Mouse (Mus musculus): ENCODE data around the gene Zmynd15. TPM values are rescaled to one million over a fixed set of nuclear protein-coding genes. Genes with fewer than 3 reads are reported as not detected.

Gene Zmynd15
- polyA plus RNA-seq, 1 experiment from 2014 or later = 0.27 TPM

DNA sequence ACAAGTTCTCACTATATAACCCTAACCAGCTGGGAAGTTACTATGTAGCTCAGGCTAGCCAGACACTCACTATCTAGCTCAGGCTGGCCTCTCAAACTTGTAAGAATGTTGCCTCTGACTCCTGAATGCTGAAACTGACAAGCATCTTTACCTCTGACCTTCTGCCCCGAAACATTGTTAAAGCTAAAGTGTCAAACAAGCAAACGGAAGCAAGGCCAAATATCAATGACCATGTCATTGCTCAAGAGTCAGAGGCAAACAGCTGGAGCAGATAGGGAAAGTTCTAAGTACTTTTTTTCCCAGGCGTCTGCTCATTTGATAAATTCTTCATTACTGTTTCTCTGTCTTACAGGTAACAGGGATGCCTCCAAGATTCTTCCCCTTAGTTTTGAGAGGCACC, 42.8 kb downstream of the Zmynd15 start:
- Histone ChIP-seq H3K4me1 (replicated peaks; ENCODE audit: control insufficient read depth, insufficient read depth, low read length) (no peaks in the 10 kb centered on the region), H3K36me3 (ENCODE audit: control insufficient read depth, insufficient read depth, low read length) (no peaks in the 10 kb centered on the region), H3K27ac (ENCODE audit: low read depth, low read length) (no peak overlapping the region), H3K4me2 (ENCODE audit: low read depth, low read length, severe bottlenecking) (no peak overlapping the region), H3K9me3 (ENCODE audit: control insufficient read depth, low read length) (no peaks in the 10 kb centered on the region), H3K4me3 (ENCODE audit: low read depth, low read length) (no peak overlapping the region), H3K27me3 (ENCODE audit: control insufficient read depth, insufficient read depth, low read length) (no peaks in the 10 kb centered on the region), H3K9ac (ENCODE audit: low read length) (no peak overlapping the region)
- WGBS = 82% methylated on average over 3 of the region's 3 CpGs
- ATAC-seq (replicated peaks; ENCODE audit: low FRiP score) = no peak
- no peak for DNase-seq (ENCODE audit: low spot score)

DNA sequence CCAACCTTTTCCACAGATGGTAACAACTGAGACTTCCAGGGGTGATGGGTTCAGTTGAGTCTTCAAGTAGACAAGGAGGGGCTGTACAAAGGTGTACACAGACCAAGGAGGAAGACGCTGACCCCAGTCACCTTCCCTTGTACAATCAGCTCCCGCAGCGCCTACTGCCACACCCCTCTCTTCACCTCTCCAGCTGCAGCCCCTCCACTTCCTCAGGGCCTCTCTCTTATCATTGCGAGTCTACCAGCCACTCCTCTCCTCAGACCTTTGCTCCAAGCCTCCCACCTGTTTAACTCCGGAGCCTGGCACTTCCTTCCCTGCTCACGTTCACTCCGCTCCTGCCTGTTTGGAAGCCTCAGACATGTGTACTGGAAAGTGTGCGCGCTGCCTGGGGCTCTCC, 45.7 kb downstream of the Zmynd15 start, which contains the start of gene Tm4sf5:
Gene Tm4sf5 (plus strand): TSS at position 275 of the 400 bp plus-strand sequence.
- WGBS = 77% methylated on average over 9 of the region's 9 CpGs
- no peak within 1 kb of the TSS for H3K4me3 ChIP-seq (ENCODE audit: low read depth, low read length)
- no peaks in the 10 kb centered on the region for H3K9me3 ChIP-seq (ENCODE audit: control insufficient read depth, low read length)
- no peak for DNase-seq (ENCODE audit: low spot score)
- no peak within 1 kb of the TSS for H3K4me2 ChIP-seq (ENCODE audit: low read depth, low read length, severe bottlenecking)
- no peak for ATAC-seq (replicated peaks; ENCODE audit: low FRiP score)
- no peaks in the 10 kb centered on the region for H3K36me3 ChIP-seq (ENCODE audit: control insufficient read depth, insufficient read depth, low read length)
- H3K9ac ChIP-seq (ENCODE audit: low read length) = no peak within 1 kb of the TSS
- no peaks in the 10 kb centered on the region for H3K4me1 ChIP-seq (replicated peaks; ENCODE audit: control insufficient read depth, insufficient read depth, low read length)
- no peak within 1 kb of the TSS for H3K27ac ChIP-seq (ENCODE audit: low read depth, low read length)
- H3K27me3 ChIP-seq (ENCODE audit: control insufficient read depth, insufficient read depth, low read length) = no peaks in the 10 kb centered on the region

DNA sequence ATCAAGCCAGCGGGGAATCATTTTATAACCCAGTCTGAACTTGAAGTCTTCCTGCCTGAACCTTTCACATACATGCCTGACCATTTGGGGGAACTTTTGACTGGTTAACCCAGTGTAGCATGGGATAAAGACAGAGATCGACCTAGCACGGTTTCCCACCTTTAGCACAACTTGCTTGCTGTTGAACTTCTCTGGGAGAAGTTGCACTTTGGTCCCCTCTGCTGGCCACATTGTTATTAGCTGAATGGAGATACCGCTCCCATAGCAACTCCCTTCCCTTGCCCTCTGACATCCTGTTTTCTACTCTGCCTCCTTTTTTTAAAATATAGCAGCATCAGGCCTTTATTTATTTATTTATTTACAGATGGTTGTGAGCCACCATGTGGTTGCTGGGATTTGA, 47.2 kb downstream of the Zmynd15 start:
- DNase-seq (ENCODE audit: low spot score) (peak; percentile 63), ATAC-seq (replicated peaks; ENCODE audit: low FRiP score) (no peak)
- Histone ChIP-seq H3K4me1 (replicated peaks; ENCODE audit: control insufficient read depth, insufficient read depth, low read length) (no peaks in the 10 kb centered on the region), H3K4me2 (ENCODE audit: low read depth, low read length, severe bottlenecking) (no peak overlapping the region), H3K27ac (ENCODE audit: low read depth, low read length) (no peak overlapping the region), H3K9ac (ENCODE audit: low read length) (no peak overlapping the region), H3K4me3 (ENCODE audit: low read depth, low read length) (no peak overlapping the region), H3K36me3 (ENCODE audit: control insufficient read depth, insufficient read depth, low read length) (no peaks in the 10 kb centered on the region), H3K27me3 (ENCODE audit: control insufficient read depth, insufficient read depth, low read length) (no peaks in the 10 kb centered on the region), H3K9me3 (ENCODE audit: control insufficient read depth, low read length) (no peaks in the 10 kb centered on the region)
- WGBS = 29% methylated on average over 4 of the region's 4 CpGs

GRCm38 (mm10) chr11:70506962-70507515, 47.8 kb downstream of the Zmynd15 start:
- Histone ChIP-seq H3K9me3 (ENCODE audit: control insufficient read depth, low read length) (no peaks in the 10 kb centered on the region), H3K4me2 (ENCODE audit: low read depth, low read length, severe bottlenecking) (no peak overlapping the region), H3K9ac (ENCODE audit: low read length) (no peak overlapping the region), H3K27me3 (ENCODE audit: control insufficient read depth, insufficient read depth, low read length) (no peaks in the 10 kb centered on the region), H3K27ac (ENCODE audit: low read depth, low read length) (no peak overlapping the region), H3K36me3 (ENCODE audit: control insufficient read depth, insufficient read depth, low read length) (no peaks in the 10 kb centered on the region), H3K4me3 (ENCODE audit: low read depth, low read length) (no peak overlapping the region), H3K4me1 (replicated peaks; ENCODE audit: control insufficient read depth, insufficient read depth, low read length) (no peaks in the 10 kb centered on the region)
- DNase-seq (ENCODE audit: low spot score) (no peak), ATAC-seq (replicated peaks; ENCODE audit: low FRiP score) (no peak)
- 81% methylated on average over 7 of the region's 7 CpGs for WGBS

DNA sequence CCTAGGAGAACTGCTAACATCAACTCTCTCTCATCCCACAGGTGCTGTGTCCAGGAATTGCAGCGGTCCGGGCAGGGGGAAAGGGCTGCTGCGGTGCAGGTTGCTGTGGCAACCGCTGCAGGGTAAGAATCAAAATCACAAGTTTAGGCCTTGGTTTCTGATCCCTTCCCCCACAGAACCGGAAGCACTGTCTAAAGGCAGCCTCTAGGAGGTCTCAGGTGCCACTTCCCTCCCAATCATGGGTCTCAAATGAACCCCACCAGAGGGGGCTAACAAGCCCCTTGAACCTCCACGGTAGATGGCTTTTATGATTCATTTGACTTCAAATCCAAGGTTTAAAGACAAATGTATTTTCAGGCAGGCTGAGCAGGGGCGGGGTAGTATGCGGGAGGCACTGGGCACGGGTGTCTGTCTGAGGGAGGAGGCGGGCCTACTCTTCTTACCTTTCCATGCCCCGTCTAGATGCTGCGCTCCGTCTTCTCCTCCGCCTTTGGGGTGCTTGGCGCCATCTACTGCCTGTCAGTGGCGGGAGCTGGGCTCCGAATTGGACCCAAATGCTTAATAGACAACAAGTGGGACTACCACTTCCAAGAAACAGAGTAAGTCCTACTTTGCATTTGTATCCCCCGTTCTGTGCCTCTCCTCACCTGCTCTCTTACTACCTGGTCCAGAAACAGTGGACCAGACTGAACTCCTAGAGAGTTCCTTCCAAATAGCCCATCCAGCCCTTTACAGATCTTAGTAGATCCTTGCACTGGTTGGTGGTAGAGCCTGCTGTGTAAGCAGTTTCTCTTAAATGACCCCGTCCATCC, 50.7 kb downstream of the Zmynd15 start:
- H3K4me3 ChIP-seq (ENCODE audit: low read depth, low read length) = 0 out of 2 replicates have a peak overlapping the region, but pooled peaks have one; percentile 9
- H3K4me2 ChIP-seq (ENCODE audit: low read depth, low read length, severe bottlenecking) = peak overlapping the region; percentile 31
- H3K36me3 ChIP-seq (ENCODE audit: control insufficient read depth, insufficient read depth, low read length) = no peaks in the 10 kb centered on the region
- H3K9me3 ChIP-seq (ENCODE audit: control insufficient read depth, low read length) = no peaks in the 10 kb centered on the region
- no peaks in the 10 kb centered on the region for H3K4me1 ChIP-seq (replicated peaks; ENCODE audit: control insufficient read depth, insufficient read depth, low read length)
- ATAC-seq (replicated peaks; ENCODE audit: low FRiP score) (no peak), DNase-seq (ENCODE audit: low spot score) (peak; percentile 74)
- WGBS = 9% methylated on average over 19 of the region's 19 CpGs
- no peak overlapping the region for H3K27ac ChIP-seq (ENCODE audit: low read depth, low read length)
- 0 out of 2 replicates have a peak overlapping the region, but pooled peaks have one; percentile 12 for H3K9ac ChIP-seq (ENCODE audit: low read length)
- H3K27me3 ChIP-seq (ENCODE audit: control insufficient read depth, insufficient read depth, low read length) = no peaks in the 10 kb centered on the region

DNA sequence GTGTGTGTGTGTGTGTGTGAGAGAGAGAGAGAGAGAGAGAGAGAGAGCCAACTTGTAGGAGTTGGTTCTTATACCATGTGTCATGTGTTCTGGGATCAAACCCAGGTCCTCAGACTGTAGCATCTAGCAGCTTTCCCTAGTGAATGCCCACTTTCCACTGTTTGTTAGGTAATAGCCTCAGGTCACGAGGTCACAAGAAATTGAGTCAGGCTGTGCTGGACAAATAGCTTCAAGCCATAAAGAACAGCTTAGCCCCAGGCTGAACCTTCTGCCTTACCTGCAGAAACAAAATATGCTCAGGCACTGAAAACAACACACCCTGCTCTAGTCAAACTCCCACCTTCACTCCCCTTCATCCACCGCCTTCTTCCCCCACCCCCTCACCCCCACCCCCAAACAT, 52.0 kb downstream of the Zmynd15 start:
- no peak overlapping the region for H3K9ac ChIP-seq (ENCODE audit: low read length)
- 90% methylated on average over 2 of the region's 2 CpGs for WGBS
- H3K36me3 ChIP-seq (ENCODE audit: control insufficient read depth, insufficient read depth, low read length) = no peaks in the 10 kb centered on the region
- no peaks in the 10 kb centered on the region for H3K27me3 ChIP-seq (ENCODE audit: control insufficient read depth, insufficient read depth, low read length)
- H3K4me2 ChIP-seq (ENCODE audit: low read depth, low read length, severe bottlenecking) = no peak overlapping the region
- no peaks in the 10 kb centered on the region for H3K9me3 ChIP-seq (ENCODE audit: control insufficient read depth, low read length)
- no peak overlapping the region for H3K4me3 ChIP-seq (ENCODE audit: low read depth, low read length)
- H3K4me1 ChIP-seq (replicated peaks; ENCODE audit: control insufficient read depth, insufficient read depth, low read length) = no peaks in the 10 kb centered on the region
- ATAC-seq (replicated peaks; ENCODE audit: low FRiP score) = no peak
- DNase-seq (ENCODE audit: low spot score) = no peak
- no peak overlapping the region for H3K27ac ChIP-seq (ENCODE audit: low read depth, low read length)

GRCm38 (mm10) chr11:70511825-70512224, 52.6 kb downstream of the Zmynd15 start:
- Histone ChIP-seq H3K4me1 (replicated peaks; ENCODE audit: control insufficient read depth, insufficient read depth, low read length) (no peaks in the 10 kb centered on the region), H3K27me3 (ENCODE audit: control insufficient read depth, insufficient read depth, low read length) (no peaks in the 10 kb centered on the region), H3K4me3 (ENCODE audit: low read depth, low read length) (no peak overlapping the region), H3K9me3 (ENCODE audit: control insufficient read depth, low read length) (no peaks in the 10 kb centered on the region), H3K9ac (ENCODE audit: low read length) (no peak overlapping the region), H3K27ac (ENCODE audit: low read depth, low read length) (no peak overlapping the region), H3K4me2 (ENCODE audit: low read depth, low read length, severe bottlenecking) (no peak overlapping the region), H3K36me3 (ENCODE audit: control insufficient read depth, insufficient read depth, low read length) (no peaks in the 10 kb centered on the region)
- DNase-seq (ENCODE audit: low spot score) (no peak), ATAC-seq (replicated peaks; ENCODE audit: low FRiP score) (no peak)
- 88% methylated on average over 7 of the region's 7 CpGs for WGBS

GRCm38 (mm10) chr11:70512709-70513342, 53.6 kb downstream of the Zmynd15 start:
- Histone ChIP-seq H3K36me3 (ENCODE audit: control insufficient read depth, insufficient read depth, low read length) (no peaks in the 10 kb centered on the region), H3K27ac (ENCODE audit: low read depth, low read length) (no peak overlapping the region), H3K4me1 (replicated peaks; ENCODE audit: control insufficient read depth, insufficient read depth, low read length) (no peaks in the 10 kb centered on the region), H3K4me3 (ENCODE audit: low read depth, low read length) (no peak overlapping the region), H3K9me3 (ENCODE audit: control insufficient read depth, low read length) (no peaks in the 10 kb centered on the region), H3K4me2 (ENCODE audit: low read depth, low read length, severe bottlenecking) (no peak overlapping the region), H3K9ac (ENCODE audit: low read length) (no peak overlapping the region), H3K27me3 (ENCODE audit: control insufficient read depth, insufficient read depth, low read length) (no peaks in the 10 kb centered on the region)
- WGBS = 83% methylated on average over 7 of the region's 7 CpGs
- no peak for ATAC-seq (replicated peaks; ENCODE audit: low FRiP score)
- no peak for DNase-seq (ENCODE audit: low spot score)

Measured in forebrain, embryonic 11.5 days (tissue).